Mouse (Mus musculus) heart, adult 18-20 months (tissue): ENCODE data around the gene Rock2. TPM values are rescaled to one million over a fixed set of nuclear protein-coding genes. Genes with fewer than 3 reads are reported as not detected.

Source experiments
- DNase-seq, 2 experiments: peaks; one replicate each; pipeline ENCODE4 v3.0.0; 2021 to 2022; ENCODE audit warnings: mixed read lengths in 1 of 2
- total RNA-seq, 2 experiments: library from RNA; stranded (reverse); gene quantifications; 2 replicates each; pipeline ENCODE4 v1.2.3; 2021

Rock2 gene
- total RNA-seq, 2 experiments from 2014 or later, result 78.3 to 79.9 TPM

DNA sequence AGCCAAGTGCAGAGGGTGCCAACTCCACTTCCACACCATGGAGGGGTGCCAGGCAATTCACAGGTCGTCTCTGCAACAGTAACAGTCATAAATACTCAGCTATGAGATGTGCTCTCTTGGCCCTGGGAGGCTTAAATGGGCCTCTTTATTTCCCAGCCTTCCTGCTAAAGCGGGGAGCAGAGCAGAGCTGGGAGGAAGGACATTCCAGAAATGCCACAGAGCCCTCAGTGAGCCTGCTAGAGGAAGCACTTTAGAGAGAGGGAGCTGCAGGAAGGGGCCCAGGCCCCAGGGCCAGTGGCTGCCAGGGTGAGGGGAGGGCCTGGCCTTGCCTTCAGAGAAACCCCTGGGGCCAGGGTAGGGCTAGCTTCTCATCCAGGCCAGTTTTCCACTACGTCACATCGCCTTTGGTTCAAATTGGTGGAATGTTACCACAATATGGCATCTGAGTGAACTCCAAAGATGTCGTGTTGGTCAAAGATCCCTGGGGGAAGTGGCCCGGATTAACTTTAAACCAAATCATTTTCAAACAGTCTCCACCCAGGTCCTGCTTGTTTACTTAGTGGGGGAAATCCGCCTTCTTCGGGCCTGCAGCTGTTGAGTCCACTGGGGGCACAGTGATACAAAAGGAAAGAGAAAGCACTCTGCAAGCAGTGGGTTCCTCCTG lies 24.2 kb upstream of the Rock2 start:
- DNase-seq, result peak; percentile 85 to 87

DNA sequence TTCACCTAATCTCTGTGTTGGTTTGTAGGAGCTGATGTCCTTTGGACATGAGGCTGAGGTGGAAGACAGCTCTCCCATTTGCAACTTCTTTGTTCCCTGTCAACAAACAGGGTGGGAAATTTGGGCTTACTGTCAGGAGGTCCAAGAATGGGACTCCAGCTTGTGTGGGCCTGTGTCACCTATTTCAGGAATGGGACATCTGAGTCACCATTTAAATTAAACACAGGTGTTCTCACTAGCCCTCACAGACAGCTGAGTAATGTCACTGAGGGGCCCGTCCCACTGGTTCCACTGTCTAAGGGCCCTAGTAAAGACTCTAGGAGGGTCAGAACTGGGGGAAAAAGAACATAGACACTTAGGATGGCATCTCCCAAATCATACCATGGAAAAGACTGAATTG lies 22.7 kb upstream of the Rock2 start:
- DNase-seq, result no peak

DNA sequence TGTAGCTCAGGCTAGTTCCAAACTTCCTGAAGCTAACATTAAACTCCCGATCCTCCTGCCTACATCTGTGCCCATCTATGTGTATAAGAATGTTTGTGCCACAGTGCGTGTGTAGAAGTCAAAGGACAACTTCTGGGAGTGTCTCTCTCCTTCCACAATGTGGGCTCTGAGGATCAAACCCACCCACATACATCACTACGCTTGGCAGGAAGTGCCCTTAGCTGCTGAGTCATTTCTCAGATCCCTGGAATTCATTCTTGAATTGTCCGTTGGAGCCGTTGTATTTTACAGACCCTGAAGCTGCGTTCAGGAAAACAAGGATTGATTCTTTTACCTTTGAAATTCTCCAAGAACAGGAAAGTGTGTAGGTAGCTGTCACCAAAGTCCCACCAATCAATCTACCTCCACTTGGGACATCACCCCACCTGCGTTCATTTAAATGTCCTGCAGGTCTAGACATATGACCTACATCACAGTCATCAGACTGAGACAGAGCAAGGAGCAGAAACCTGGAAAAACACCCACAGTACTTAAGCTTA lies 21.7 kb upstream of the Rock2 start:
- peak in 1 of 2 experiments; percentile 13 for DNase-seq

GRCm38 (mm10) chr12:16873549-16873948 lies 21.1 kb upstream of the Rock2 start:
- DNase-seq, result peak in 1 of 2 experiments; percentile 11

DNA sequence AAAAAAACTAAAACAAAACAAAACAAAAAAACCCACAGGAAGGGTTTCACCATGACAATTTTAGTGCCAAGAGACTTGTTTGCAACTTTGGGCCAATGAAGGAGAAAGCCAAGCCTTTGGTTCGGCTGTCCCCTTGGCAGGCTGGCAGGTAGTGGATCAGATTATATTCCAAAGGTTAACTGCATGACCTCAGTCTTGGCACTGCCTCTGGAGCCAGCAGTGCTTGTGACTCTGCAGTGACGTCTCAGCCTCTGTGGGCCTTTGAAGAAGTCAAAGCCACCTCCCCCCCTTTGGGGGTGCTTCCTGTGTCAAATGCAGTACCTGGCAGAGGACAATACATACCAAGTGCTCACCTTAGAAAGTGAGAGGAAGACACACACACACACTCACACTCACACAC lies 20.6 kb upstream of the Rock2 start:
- peak; percentile 71 for DNase-seq

DNA sequence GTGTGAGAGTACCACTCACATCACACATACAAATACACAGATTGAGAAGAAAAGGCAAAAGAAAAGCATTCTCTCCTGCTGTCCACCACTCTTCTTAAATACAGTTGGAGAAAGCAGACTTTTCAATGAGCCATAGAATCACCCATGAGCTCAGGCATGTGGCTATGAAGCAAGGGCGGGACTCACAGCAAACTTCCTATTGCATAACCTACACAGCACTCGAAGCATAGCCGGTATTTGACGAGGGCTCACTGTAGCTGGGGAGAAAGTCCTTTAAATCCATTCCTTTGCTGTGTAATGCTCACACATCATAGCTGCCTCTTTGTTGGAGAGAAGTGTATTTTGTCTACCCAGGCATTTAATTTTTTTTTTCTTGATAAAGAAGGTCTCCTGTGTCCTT lies 19.4 kb upstream of the Rock2 start:
- DNase-seq, result peak in 1 of 2 experiments; percentile 30

GRCm38 (mm10) chr12:16875678-16876077 lies 19.0 kb upstream of the Rock2 start:
- peak; percentile 34 to 42 for DNase-seq

DNA sequence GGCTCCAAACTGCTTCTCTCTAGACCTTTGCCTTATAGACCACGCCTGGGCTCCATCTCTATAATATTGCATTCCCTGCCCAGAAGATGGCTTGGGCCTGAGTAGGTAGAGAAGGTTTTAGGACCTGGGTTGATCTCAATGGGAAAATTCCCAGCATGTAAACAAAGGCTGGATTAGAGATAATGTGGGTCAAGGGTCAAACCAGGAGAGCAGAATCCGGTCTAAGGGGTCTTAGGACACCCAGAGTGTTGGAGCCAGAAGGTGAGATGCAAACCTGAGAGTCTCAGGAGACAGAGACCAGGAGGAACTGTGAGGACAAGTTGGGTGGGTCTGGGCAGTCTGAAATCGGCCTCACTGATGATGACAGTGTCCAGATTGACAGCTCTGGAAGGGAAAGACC lies 18.0 kb upstream of the Rock2 start:
- DNase-seq, result no peak

- peak in 1 of 2 experiments; percentile 25 for DNase-seq
Measured at GRCm38 (mm10) chr12:16877141-16877540, 17.6 kb upstream of the Rock2 start.

- no peak for DNase-seq
Measured at GRCm38 (mm10) chr12:16877679-16878078, 17.0 kb upstream of the Rock2 start.

- DNase-seq, result no peak
Measured at GRCm38 (mm10) chr12:16879369-16879768, 15.3 kb upstream of the Rock2 start.

DNA sequence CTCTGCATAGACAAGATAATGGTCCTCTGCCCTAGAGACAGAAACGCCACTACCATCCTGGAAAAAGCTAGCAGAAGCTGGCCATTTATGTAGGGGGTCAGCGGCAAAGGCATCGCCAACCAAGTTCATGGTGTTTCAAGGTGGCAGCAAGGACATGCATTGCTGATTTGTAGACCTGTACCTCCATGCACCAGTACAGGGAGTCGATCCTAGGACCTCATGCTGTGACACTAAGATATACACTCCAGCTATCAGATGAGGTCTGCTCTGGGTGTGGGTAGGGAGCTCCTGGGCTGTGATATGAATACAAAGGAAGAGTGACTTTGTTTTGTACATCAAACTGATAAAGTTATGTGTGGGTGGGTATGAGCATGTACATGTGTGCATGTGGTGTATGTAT lies 14.6 kb upstream of the Rock2 start:
- DNase-seq, result no peak

- no peak for DNase-seq
Measured at GRCm38 (mm10) chr12:16882442-16882841, 12.3 kb upstream of the Rock2 start.

- no peak for DNase-seq
Measured at GRCm38 (mm10) chr12:16883111-16883510, 11.6 kb upstream of the Rock2 start.

- DNase-seq, result no peak
Measured at GRCm38 (mm10) chr12:16884534-16884933, 10.2 kb upstream of the Rock2 start.

- DNase-seq, result no peak
Measured at GRCm38 (mm10) chr12:16886354-16886753, 8.3 kb upstream of the Rock2 start.

DNA sequence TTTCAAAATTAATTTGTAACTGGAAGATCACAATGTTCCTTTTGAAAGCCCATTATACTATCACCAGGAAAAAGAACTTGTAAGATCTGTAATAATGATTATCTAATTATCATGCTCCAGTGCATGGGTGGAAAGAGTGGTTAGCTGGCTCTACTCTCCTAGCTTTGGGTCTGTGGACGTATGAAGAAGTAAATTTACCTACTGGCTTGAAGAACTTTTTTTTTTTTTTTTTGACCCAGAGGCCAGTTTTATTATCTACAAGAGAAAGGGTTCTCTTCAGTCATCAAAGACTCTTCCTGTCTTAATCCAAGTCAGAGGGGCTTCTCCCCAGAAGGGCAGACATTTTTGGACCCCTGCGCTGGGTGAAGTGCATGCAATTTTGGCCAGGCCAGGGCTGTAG lies 1.7 kb upstream of the Rock2 start:
- DNase-seq, result no peak

DNA sequence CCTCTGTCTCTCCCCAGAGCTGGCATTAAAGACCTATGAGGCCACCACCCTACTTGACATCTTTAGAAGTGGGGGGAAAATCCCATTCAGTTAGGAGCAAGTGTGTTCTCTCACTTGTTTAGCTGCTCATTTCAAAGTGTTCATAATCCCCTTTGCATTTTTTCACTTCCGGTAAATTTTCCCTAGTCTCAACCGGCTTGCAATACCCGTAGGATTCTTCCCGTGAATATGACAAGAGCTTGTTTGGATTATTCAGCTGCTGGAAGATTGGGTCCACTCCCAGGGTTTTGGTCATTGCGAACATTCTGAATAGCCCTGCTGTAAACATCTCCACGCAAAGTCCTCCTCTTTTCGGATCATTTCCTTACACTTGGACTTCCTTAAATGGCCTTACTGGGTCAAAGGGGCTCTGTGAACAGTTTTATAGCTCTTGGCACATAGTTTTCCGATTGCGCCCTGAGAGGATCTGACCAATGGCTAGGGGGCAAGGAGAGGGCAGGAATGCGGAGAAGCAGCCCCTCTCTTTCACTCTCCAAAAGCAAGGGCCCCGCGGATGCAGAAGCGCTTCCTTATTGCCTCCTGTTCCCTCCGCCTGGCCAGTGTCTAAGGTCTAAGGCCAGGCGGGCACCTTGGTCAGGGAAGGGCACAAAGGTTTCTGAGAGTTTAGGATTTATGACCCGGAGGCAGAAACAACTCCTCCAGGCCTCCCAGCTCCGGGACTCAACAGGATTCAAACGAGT lies 869 bp upstream of the Rock2 start:
- peak in 1 of 2 experiments; percentile 68 for DNase-seq

- peak; percentile 75 for DNase-seq
Measured at GRCm38 (mm10) chr12:16895221-16895928, 680 bp downstream of the Rock2 start.

GRCm38 (mm10) chr12:16896073-16896789 lies 1.5 kb downstream of the Rock2 start:
- DNase-seq, result peak; percentile 41 to 62

DNA sequence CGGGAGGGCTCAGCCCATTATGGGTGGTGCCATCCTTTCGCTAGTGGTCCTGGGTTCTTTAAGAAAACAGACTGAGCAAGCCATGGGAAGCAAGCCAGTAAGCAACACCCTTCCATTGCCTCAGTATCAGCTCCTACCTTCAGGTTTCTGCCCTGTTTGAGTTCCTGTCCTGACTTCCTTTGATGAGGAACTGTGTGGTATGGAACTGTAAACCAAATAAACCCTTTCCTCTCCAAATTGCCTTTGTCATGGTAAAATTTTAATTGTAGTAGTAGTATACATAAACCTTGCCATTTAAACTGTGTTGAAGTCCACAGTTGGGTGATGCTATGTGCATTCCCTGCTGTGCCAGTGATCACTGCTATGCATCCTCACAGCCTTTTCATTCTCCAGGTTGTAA lies 2.5 kb downstream of the Rock2 start:
- DNase-seq, result no peak

- no peak for DNase-seq
Measured at GRCm38 (mm10) chr12:16898221-16898620, 3.5 kb downstream of the Rock2 start.
